Mouse (Mus musculus) liver, adult 2 months (tissue): ENCODE data around the gene Ddx54. TPM values are rescaled to one million over a fixed set of nuclear protein-coding genes. Genes with fewer than 3 reads are reported as not detected.

Experiments used
- DNase-seq: peaks from one replicate; pipeline ENCODE4 v3.0.0-alpha.2; 2011; ENCODE audit warnings: low read depth, low spot score; ENCODE audit errors: extremely low read depth
- H3K27ac ChIP-seq: fragments of 200-500 bp; replicated peaks from 2 replicates; pipeline ENCODE4 v1.5.1; 2012; ENCODE audit warnings: low read depth, mild to moderate bottlenecking, control low read depth, inconsistent platforms, low read length; ENCODE audit not compliant: insufficient read depth
- H3K27me3 ChIP-seq: fragments of 200-500 bp; 2 replicates; pipeline ENCODE4 v1.6.1; 2012; ENCODE audit warnings: mild to moderate bottlenecking, moderate library complexity, low read length, inconsistent platforms; ENCODE audit not compliant: control insufficient read depth, insufficient read depth
- H3K36me3 ChIP-seq: fragments of 200-500 bp; 2 replicates; pipeline ENCODE4 v1.6.1; 2012; ENCODE audit warnings: low read length, inconsistent platforms; ENCODE audit not compliant: control insufficient read depth, insufficient read depth
- H3K4me1 ChIP-seq: fragments of 200-500 bp; 2 replicates; pipeline ENCODE4 v1.6.1; 2011; ENCODE audit warnings: low read length; ENCODE audit not compliant: control insufficient read depth, insufficient read depth
- H3K4me3 ChIP-seq: fragments of 200-500 bp; 2 replicates; pipeline ENCODE4 v1.5.1; 2011; ENCODE audit warnings: low read depth, mild to moderate bottlenecking, control low read depth, low read length, moderate library complexity; ENCODE audit not compliant: insufficient read depth
- H3K79me2 ChIP-seq: fragments of 200-500 bp; 2 replicates; pipeline ENCODE4 v1.6.1; 2012; ENCODE audit warnings: inconsistent platforms, mild to moderate bottlenecking, low read length, moderate library complexity; ENCODE audit not compliant: control insufficient read depth, insufficient read depth
- H3K9ac ChIP-seq: fragments of 200-500 bp; 2 replicates; pipeline ENCODE4 v1.6.1; 2012; ENCODE audit warnings: low read depth, mild to moderate bottlenecking, control low read depth, inconsistent platforms, low read length
- CTCF ChIP-seq: fragments of 200-500 bp; IDR thresholded peaks from 2 replicates; pipeline ENCODE4 v1.5.1; 2011; ENCODE audit warnings: low read depth, low read length, control low read depth
- POLR2A ChIP-seq: fragments of 200-500 bp; IDR thresholded peaks from 2 replicates; pipeline ENCODE4 v1.6.1; 2011; ENCODE audit warnings: low read length, control low read depth; ENCODE audit not compliant: insufficient read depth; ENCODE audit errors: extremely low read depth
- WGBS: fragments of 180-500 bp; shearing (Covaris S2); methylation state at CpG from one replicate; pipeline ENCODE4 v1.1.7; 2018; 5-methylcytosine and 5-hydroxymethylcytosine counted together
- polyA plus RNA-seq: library from polyadenylated mRNA; depleted of rRNA; stranded (reverse); fragments of >200 nt; gene quantifications from 2 replicates; pipeline ENCODE4 v1.2.3, GENCODE M21; 2012; rRNA removed
- total RNA-seq: library from RNA; depleted of rRNA; stranded (reverse); fragments of >200 nt; gene quantifications from 2 replicates; pipeline ENCODE4 v1.2.3, GENCODE M21; 2014; rRNA removed

Gene Ddx54
- total RNA-seq (15.2 and 19.8 TPM in 2 replicates), polyA plus RNA-seq (24.2 and 24.6 TPM in 2 replicates)

DNA sequence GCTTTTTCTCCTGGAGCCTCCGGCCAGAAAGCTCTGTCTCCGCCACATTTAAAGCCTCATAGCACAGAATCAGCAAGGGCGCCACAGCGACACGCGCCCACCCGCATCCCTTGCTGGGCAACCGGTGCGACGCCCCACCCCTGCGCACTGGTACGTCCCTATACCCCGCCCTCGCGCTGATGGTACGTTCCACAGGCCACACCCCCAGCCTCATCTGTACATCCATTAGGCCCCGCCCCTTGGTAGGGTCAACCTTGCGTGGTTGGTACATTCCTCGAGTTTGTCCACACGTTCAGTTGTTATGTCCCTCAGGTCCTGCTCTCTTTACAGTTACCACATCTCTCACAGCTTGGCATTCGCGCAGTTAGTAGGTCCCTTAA lies at the start of gene Ddx54, which contains the start of gene Rita1:
TSS of gene Ddx54 (plus strand) at position 298 of the 380 bp plus-strand sequence.
TSS of gene Rita1 (minus strand) at position 148 of the 380 bp plus-strand sequence.
- peaks cover 16% of the 10 kb centered on the region; the same call in 1 of the 2 replicates for H3K79me2 ChIP-seq
- DNase-seq = no peak
- H3K4me1 ChIP-seq = peaks cover 9% of the 10 kb centered on the region
- TF ChIP-seq POLR2A (no peak), CTCF (no peak)
- WGBS = under 1% methylated on average over 22 of the region's 22 CpGs
- peak within 1 kb of the TSS; percentile 83 for H3K27ac ChIP-seq
- H3K4me3 ChIP-seq = peak within 1 kb of the TSS; percentile 82
- no peaks in the 10 kb centered on the region for H3K36me3 ChIP-seq
- peak within 1 kb of the TSS; percentile 81 for H3K9ac ChIP-seq
- H3K27me3 ChIP-seq = no peaks in the 10 kb centered on the region

DNA sequence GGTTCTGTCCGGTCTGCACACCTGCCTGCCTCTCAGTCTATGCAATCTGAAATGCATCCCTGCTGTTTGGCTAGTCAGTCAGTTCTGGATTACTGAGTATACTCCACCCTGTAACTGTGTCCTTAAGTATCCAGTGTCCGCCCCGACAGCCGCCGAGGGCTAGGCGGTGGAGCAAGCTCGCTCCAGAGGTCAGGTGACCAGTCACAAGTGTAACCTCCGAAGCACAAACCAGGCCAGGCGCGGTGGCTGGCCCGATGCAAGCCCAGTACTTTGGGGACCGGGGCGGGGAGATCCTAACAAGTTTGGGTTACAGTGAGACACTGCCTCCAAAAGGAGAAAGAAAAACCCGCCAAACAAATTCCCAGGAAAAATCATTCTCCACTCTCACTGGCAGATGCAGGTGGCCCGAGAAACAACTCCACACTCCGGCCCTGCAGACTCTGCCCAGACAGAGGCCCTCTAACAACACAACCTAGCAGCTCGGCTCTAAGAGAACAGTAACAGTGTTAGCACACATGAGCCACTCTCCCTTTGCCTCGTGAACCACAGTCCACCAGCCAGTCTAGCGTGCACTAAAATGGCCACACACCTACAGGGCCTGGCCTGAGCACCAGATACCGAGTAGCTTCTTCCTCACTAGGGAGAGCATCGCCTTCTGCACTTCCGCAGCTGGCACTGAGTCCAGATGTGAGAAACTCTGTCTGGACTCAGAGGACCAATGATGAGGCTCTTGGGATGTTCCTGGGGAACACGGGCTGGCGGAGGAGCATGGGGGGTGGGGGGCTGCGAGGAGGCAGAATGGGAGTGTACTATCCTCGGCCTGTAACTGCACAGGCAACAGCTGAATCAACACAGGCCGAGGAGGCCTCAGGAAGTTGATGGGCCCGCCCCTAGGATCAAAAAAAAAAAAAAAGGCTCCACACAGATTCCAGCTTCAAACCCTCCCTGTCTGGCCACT lies 49.3 kb upstream of the Ddx54 start:
- H3K4me1 ChIP-seq = peaks cover 56% of the 10 kb centered on the region
- no peak overlapping the region for H3K4me3 ChIP-seq
- H3K36me3 ChIP-seq = no peaks in the 10 kb centered on the region
- H3K79me2 ChIP-seq = peaks cover 2% of the 10 kb centered on the region; the same call in 1 of the 2 replicates
- DNase-seq = peak; percentile 81
- peak overlapping the region; percentile 53 for H3K27ac ChIP-seq
- WGBS = 19% methylated on average over 28 of the region's 28 CpGs
- TF ChIP-seq CTCF (no peak), POLR2A (no peak)
- H3K27me3 ChIP-seq = no peaks in the 10 kb centered on the region
- H3K9ac ChIP-seq = peak overlapping the region; percentile 23

DNA sequence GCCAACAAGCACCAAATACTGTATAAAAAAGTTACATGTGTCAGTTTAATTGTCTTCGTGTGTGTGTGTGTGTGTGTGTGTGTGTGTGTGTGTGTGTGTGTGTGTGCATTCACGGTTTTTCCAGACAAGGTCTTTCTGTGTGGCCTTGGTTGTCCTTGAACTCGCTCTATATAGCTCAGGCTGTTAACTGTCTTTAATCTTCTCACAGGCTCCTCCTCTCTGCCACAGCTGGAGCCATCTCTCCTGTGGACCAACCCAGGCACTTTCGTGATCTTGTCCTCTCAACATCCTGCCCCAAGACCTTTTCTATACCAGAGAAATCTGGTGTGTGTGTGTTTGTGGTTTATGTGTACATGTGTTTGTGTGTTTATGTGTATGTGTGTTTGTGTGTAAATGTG lies 48.6 kb upstream of the Ddx54 start:
- Histone ChIP-seq H3K9ac (no peak overlapping the region), H3K79me2 (peaks cover 2% of the 10 kb centered on the region; the same call in 1 of the 2 replicates), H3K27me3 (no peaks in the 10 kb centered on the region), H3K36me3 (no peaks in the 10 kb centered on the region), H3K27ac (peak overlapping the region; percentile 43), H3K4me1 (peaks cover 60% of the 10 kb centered on the region), H3K4me3 (no peak overlapping the region)
- 37% methylated on average over 4 of the region's 4 CpGs for WGBS
- no peak for DNase-seq
- no peak for TF ChIP-seq CTCF
- TF ChIP-seq POLR2A = no peak

GRCm38 (mm10) chr5:120565171-120565905 lies 47.2 kb upstream of the Ddx54 start:
- peaks cover 53% of the 10 kb centered on the region for H3K4me1 ChIP-seq
- H3K27ac ChIP-seq = peak overlapping the region; percentile 63
- peak overlapping the region; percentile 35; the same call in 1 of the 2 replicates for H3K9ac ChIP-seq
- H3K27me3 ChIP-seq = no peaks in the 10 kb centered on the region
- TF ChIP-seq POLR2A = no peak
- TF ChIP-seq CTCF = no peak
- DNase-seq = peak; percentile 97
- WGBS = 25% methylated on average over 15 of the region's 15 CpGs
- H3K4me3 ChIP-seq = no peak overlapping the region
- H3K79me2 ChIP-seq = peaks cover 2% of the 10 kb centered on the region; the same call in 1 of the 2 replicates
- H3K36me3 ChIP-seq = no peaks in the 10 kb centered on the region

GRCm38 (mm10) chr5:120566101-120566500 lies 46.4 kb upstream of the Ddx54 start:
- peak overlapping the region; percentile 38 for H3K9ac ChIP-seq
- no peaks in the 10 kb centered on the region for H3K36me3 ChIP-seq
- peak; percentile 44 for DNase-seq
- H3K27me3 ChIP-seq = no peaks in the 10 kb centered on the region
- peaks cover 53% of the 10 kb centered on the region for H3K4me1 ChIP-seq
- no peak overlapping the region for H3K4me3 ChIP-seq
- WGBS = 15% methylated on average over 5 of the region's 5 CpGs
- H3K79me2 ChIP-seq = peaks cover 8% of the 10 kb centered on the region; the same call in 1 of the 2 replicates
- H3K27ac ChIP-seq = peak overlapping the region; percentile 63
- no peak for TF ChIP-seq CTCF
- no peak for TF ChIP-seq POLR2A
